Mouse (Mus musculus) thymus, adult 2 months (tissue): Measurements from ENCODE around the gene Mapkap1.

Experiments
- CTCF ChIP-seq: fragments of 200-500 bp; IDR thresholded peaks from 2 replicates; pipeline ENCODE4 v1.5.1; 2012; ENCODE audit warnings: mild to moderate bottlenecking, control low read depth, low read length, moderate library complexity, borderline replicate concordance; ENCODE audit not compliant: control insufficient read depth, poor library complexity, insufficient read depth; ENCODE audit errors: extremely low read depth
- POLR2A ChIP-seq: fragments of 200-500 bp; IDR thresholded peaks from 2 replicates; pipeline ENCODE4 v1.6.1; 2012; ENCODE audit warnings: mild to moderate bottlenecking, low read length, control low read depth, moderate library complexity; ENCODE audit not compliant: control insufficient read depth, poor library complexity, insufficient read depth; ENCODE audit errors: extremely low read depth

GRCm38 (mm10) chr2:34370349-34370724, 36.2 kb upstream of the Mapkap1 start:
- TF ChIP-seq CTCF (no peak), POLR2A (no peak)
